Mouse (Mus musculus) MEL (cell line): ENCODE data around the gene Kin. TPM values are rescaled to one million over a fixed set of nuclear protein-coding genes. Genes with fewer than 3 reads are reported as not detected.

Experiments
- DNase-seq: peaks from one replicate; pipeline ENCODE4 v3.0.0; 2011; ENCODE audit warnings: low read depth, low spot score
- H3K27ac ChIP-seq: 2 replicates; pipeline ENCODE4 v1.5.1; 2012; ENCODE audit warnings: low read depth, mild to moderate bottlenecking, control low read depth, low read length, moderate library complexity; ENCODE audit not compliant: control insufficient read depth
- H3K27me3 ChIP-seq, 2 experiments: fragments of 150-350 bp in 1 of 2; sonication (generic) in 1 of 2; 2 replicates each; pipeline ENCODE4 v1.6.1; 2012; ENCODE audit warnings: low read length in 2 of 2, mild to moderate bottlenecking in 2 of 2, improper control_type of control experiment in 1 of 2, moderate library complexity in 1 of 2; ENCODE audit not compliant: insufficient read depth in 2 of 2, control insufficient read depth in 1 of 2
- H3K36me3 ChIP-seq, 2 experiments: 2 replicates each; pipeline ENCODE4 v1.6.1; 2012 to 2014; ENCODE audit warnings: low read length in 2 of 2, improper control_type of control experiment in 1 of 2, inconsistent platforms in 1 of 2, mild to moderate bottlenecking in 1 of 2; ENCODE audit not compliant: insufficient read depth in 2 of 2, control insufficient read depth in 1 of 2
- H3K4me1 ChIP-seq, 2 experiments: fragments of 150-350 bp in 1 of 2; sonication (generic) in 1 of 2; 2 replicates each; pipeline ENCODE4 v1.6.1; 2012; ENCODE audit warnings: low read length in 2 of 2, improper control_type of control experiment in 1 of 2, mild to moderate bottlenecking in 1 of 2; ENCODE audit not compliant: insufficient read depth in 2 of 2, control insufficient read depth in 1 of 2
- H3K4me3 ChIP-seq, 2 experiments: fragments of 150-350 bp in 1 of 2; sonication (generic) in 1 of 2; 2 replicates each; pipeline ENCODE4 v1.5.1; 2012; ENCODE audit warnings: low read depth in 2 of 2, low read length in 2 of 2, mild to moderate bottlenecking in 2 of 2, moderate library complexity in 2 of 2, control low read depth in 1 of 2, improper control_type of control experiment in 1 of 2; ENCODE audit not compliant: control insufficient read depth in 1 of 2, insufficient read depth in 1 of 2
- H3K79me2 ChIP-seq: 2 replicates; pipeline ENCODE4 v1.6.1; 2012; ENCODE audit warnings: mild to moderate bottlenecking, low read length, moderate library complexity; ENCODE audit not compliant: control insufficient read depth, poor library complexity, insufficient read depth
- H3K9ac ChIP-seq: 2 replicates; pipeline ENCODE4 v1.6.1; 2012; ENCODE audit warnings: low read depth, mild to moderate bottlenecking, control low read depth, low read length, moderate library complexity; ENCODE audit not compliant: control insufficient read depth, poor library complexity, severe bottlenecking
- H3K9me3 ChIP-seq: fragments of 150-350 bp; sonication (generic); replicated peaks from 2 replicates; pipeline ENCODE4 v1.6.1; 2012; ENCODE audit warnings: mild to moderate bottlenecking, low read length, improper control_type of control experiment, moderate library complexity; ENCODE audit not compliant: insufficient read depth
- CHD2 ChIP-seq: IDR thresholded peaks from 2 replicates; pipeline ENCODE4 v1.6.1; 2011; ENCODE audit warnings: low read length, improper control_type of control experiment
- CTCF ChIP-seq, 3 experiments: IDR thresholded peaks in 2 of 3; conservative IDR thresholded peaks in 1 of 3; 2 replicates each; pipeline ENCODE4 v1.5.1; 2011 to 2012; ENCODE audit warnings: low read length in 3 of 3, low read depth in 2 of 3, mild to moderate bottlenecking in 2 of 3, improper control_type of control experiment in 1 of 3, inconsistent platforms in 1 of 3, mixed read lengths in 1 of 3, moderate library complexity in 1 of 3; ENCODE audit not compliant: control insufficient read depth in 1 of 3, insufficient read depth in 1 of 3, poor library complexity in 1 of 3, severe bottlenecking in 1 of 3
- E2F4 ChIP-seq: IDR thresholded peaks from 2 replicates; pipeline ENCODE4 v1.6.1; 2011; ENCODE audit warnings: low read depth, low read length, improper control_type of control experiment, borderline replicate concordance
- ELF1 ChIP-seq: IDR thresholded peaks from 2 replicates; pipeline ENCODE4 v1.6.1; 2014; ENCODE audit warnings: low read depth, mild to moderate bottlenecking, inconsistent platforms, low read length, improper control_type of control experiment, moderate library complexity
- EP300 ChIP-seq, 2 experiments: IDR thresholded peaks; 2 replicates each; pipeline ENCODE4 v1.6.1; 2011; ENCODE audit warnings: improper control_type of control experiment in 2 of 2, low read length in 2 of 2, low read depth in 1 of 2, mild to moderate bottlenecking in 1 of 2
- ETS1 ChIP-seq: IDR thresholded peaks from 2 replicates; pipeline ENCODE4 v1.6.1; 2012; ENCODE audit warnings: low read depth, mild to moderate bottlenecking, inconsistent platforms, low read length, improper control_type of control experiment, moderate library complexity
- GABPA ChIP-seq: IDR thresholded peaks from 2 replicates; pipeline ENCODE4 v1.6.1; 2012; ENCODE audit warnings: low read depth, mild to moderate bottlenecking, inconsistent platforms, low read length, improper control_type of control experiment, moderate library complexity
- HCFC1 ChIP-seq: IDR thresholded peaks from 2 replicates; pipeline ENCODE4 v1.6.1; 2012; ENCODE audit warnings: low read depth, mild to moderate bottlenecking, inconsistent platforms, low read length, improper control_type of control experiment, moderate library complexity
- JUND ChIP-seq: IDR thresholded peaks from 2 replicates; pipeline ENCODE4 v1.6.1; 2011; ENCODE audit warnings: low read depth, mild to moderate bottlenecking, improper control_type of control experiment, low read length
- KAT2A ChIP-seq: conservative IDR thresholded peaks from 2 replicates; pipeline ENCODE4 v1.6.1; 2012; ENCODE audit warnings: low read depth, low read length, improper control_type of control experiment, inconsistent platforms
- MAFK ChIP-seq: IDR thresholded peaks from 2 replicates; pipeline ENCODE4 v1.6.1; 2011; ENCODE audit warnings: low read depth, mild to moderate bottlenecking, low read length, improper control_type of control experiment, borderline replicate concordance
- MAX ChIP-seq: IDR thresholded peaks from 2 replicates; pipeline ENCODE4 v1.6.1; 2011; ENCODE audit warnings: low read length, improper control_type of control experiment
- MEF2A ChIP-seq: IDR thresholded peaks from 2 replicates; pipeline ENCODE4 v1.6.1; 2014; ENCODE audit warnings: low read depth, mild to moderate bottlenecking, inconsistent platforms, low read length, improper control_type of control experiment; ENCODE audit not compliant: poor library complexity, insufficient replicate concordance, severe bottlenecking; ENCODE audit errors: extremely low read depth
- MXI1 ChIP-seq: IDR thresholded peaks from 2 replicates; pipeline ENCODE4 v1.6.1; 2011; ENCODE audit warnings: mild to moderate bottlenecking, low read depth, low read length, improper control_type of control experiment
- MYB ChIP-seq: IDR thresholded peaks from 2 replicates; pipeline ENCODE4 v1.6.1; 2011; ENCODE audit warnings: mild to moderate bottlenecking, low read depth, low read length, improper control_type of control experiment
- MYC ChIP-seq: IDR thresholded peaks from 2 replicates; pipeline ENCODE4 v1.6.1; 2011; ENCODE audit warnings: low read depth, mild to moderate bottlenecking, low read length, improper control_type of control experiment, moderate library complexity
- NELFE ChIP-seq: IDR thresholded peaks from 2 replicates; pipeline ENCODE4 v1.6.1; 2011; ENCODE audit warnings: low read depth, low read length, improper control_type of control experiment
- NRF1 ChIP-seq: IDR thresholded peaks from 2 replicates; pipeline ENCODE4 v1.6.1; 2014; ENCODE audit warnings: low read depth, mild to moderate bottlenecking, inconsistent platforms, low read length, improper control_type of control experiment, moderate library complexity; ENCODE audit not compliant: poor library complexity, insufficient read depth, severe bottlenecking
- POLR2A ChIP-seq, 2 experiments: IDR thresholded peaks; 2 replicates each; pipeline ENCODE4 v1.6.1; 2011 to 2012; ENCODE audit warnings: low read length in 2 of 2, mild to moderate bottlenecking in 2 of 2, control low read depth in 1 of 2, improper control_type of control experiment in 1 of 2, low read depth in 1 of 2, moderate library complexity in 1 of 2; ENCODE audit not compliant: control insufficient read depth in 1 of 2, insufficient read depth in 1 of 2, poor library complexity in 1 of 2
- POLR2AphosphoS2 ChIP-seq: IDR thresholded peaks from 2 replicates; pipeline ENCODE4 v1.6.1; 2011; ENCODE audit warnings: low read length, improper control_type of control experiment
- POLR2AphosphoS5 ChIP-seq: IDR thresholded peaks from 2 replicates; pipeline ENCODE4 v1.6.1; 2012; ENCODE audit warnings: low read depth, borderline replicate concordance, mild to moderate bottlenecking, inconsistent platforms, low read length, moderate library complexity, mixed read lengths
- RAD21 ChIP-seq: IDR thresholded peaks from 2 replicates; pipeline ENCODE4 v1.6.1; 2011; ENCODE audit warnings: mild to moderate bottlenecking, low read depth, low read length, improper control_type of control experiment
- RCOR1 ChIP-seq: IDR thresholded peaks from 2 replicates; pipeline ENCODE4 v1.6.1; 2012; ENCODE audit warnings: low read depth, mild to moderate bottlenecking, inconsistent platforms, low read length, improper control_type of control experiment
- SIN3A ChIP-seq: IDR thresholded peaks from 2 replicates; pipeline ENCODE4 v1.6.1; 2012; ENCODE audit warnings: low read length, improper control_type of control experiment, inconsistent platforms
- SMC3 ChIP-seq: IDR thresholded peaks from 2 replicates; pipeline ENCODE4 v1.6.1; 2011; ENCODE audit warnings: low read depth, low read length, improper control_type of control experiment
- TAL1 ChIP-seq: IDR thresholded peaks from 2 replicates; pipeline ENCODE4 v1.6.1; 2012; ENCODE audit warnings: mild to moderate bottlenecking, inconsistent platforms, low read length, moderate library complexity, mixed read lengths
- TBP ChIP-seq: IDR thresholded peaks from 2 replicates; pipeline ENCODE4 v1.8.0; 2011; ENCODE audit warnings: low read depth, low read length, improper control_type of control experiment
- TCF12 ChIP-seq: IDR thresholded peaks from 2 replicates; pipeline ENCODE4 v1.6.1; 2014; ENCODE audit warnings: low read depth, mild to moderate bottlenecking, inconsistent platforms, low read length, improper control_type of control experiment, moderate library complexity
- UBTF ChIP-seq: IDR thresholded peaks from 2 replicates; pipeline ENCODE4 v1.6.1; 2012; ENCODE audit warnings: low read depth, mild to moderate bottlenecking, inconsistent platforms, low read length, improper control_type of control experiment, moderate library complexity, borderline replicate concordance; ENCODE audit not compliant: insufficient read depth
- USF1 ChIP-seq: IDR thresholded peaks from 2 replicates; pipeline ENCODE4 v1.6.1; 2014; ENCODE audit warnings: low read depth, mild to moderate bottlenecking, inconsistent platforms, low read length, improper control_type of control experiment, moderate library complexity
- USF2 ChIP-seq, 2 experiments: IDR thresholded peaks; 2 replicates each; pipeline ENCODE4 v1.6.1; 2011 to 2012; ENCODE audit warnings: improper control_type of control experiment in 2 of 2, low read length in 2 of 2, borderline replicate concordance in 1 of 2, inconsistent platforms in 1 of 2, low read depth in 1 of 2, mild to moderate bottlenecking in 1 of 2; ENCODE audit not compliant: insufficient read depth in 1 of 2
- ZC3H11A ChIP-seq: IDR thresholded peaks from 2 replicates; pipeline ENCODE4 v1.6.1; 2012; ENCODE audit warnings: low read depth, mild to moderate bottlenecking, inconsistent platforms, low read length, improper control_type of control experiment
- ZKSCAN1 ChIP-seq: IDR thresholded peaks from 2 replicates; pipeline ENCODE4 v1.6.1; 2012; ENCODE audit warnings: low read depth, mild to moderate bottlenecking, inconsistent platforms, low read length, improper control_type of control experiment, moderate library complexity
- ZMIZ1 ChIP-seq: IDR thresholded peaks from 2 replicates; pipeline ENCODE4 v1.6.1; 2012; ENCODE audit warnings: low read depth, mild to moderate bottlenecking, inconsistent platforms, low read length, improper control_type of control experiment, moderate library complexity
- ZNF384 ChIP-seq: IDR thresholded peaks from 2 replicates; pipeline ENCODE4 v1.6.1; 2012; ENCODE audit warnings: low read depth, mild to moderate bottlenecking, inconsistent platforms, low read length, improper control_type of control experiment
- polyA plus RNA-seq, 2 experiments: library from polyadenylated mRNA; stranded (reverse) in 1 of 2; unstranded in 1 of 2; fragments of >175 nt in 1 of 2; fragments of >200 nt in 1 of 2; gene quantifications; 2 replicates each; pipeline versions ENCODE4 v1.2.1 to v1.2.4; 2012; ENCODE audit warnings: low replicate concordance in 2 of 2, low read depth in 1 of 2; ENCODE audit not compliant: insufficient read length in 2 of 2, insufficient read depth in 1 of 2, missing spikeins in 1 of 2
- total RNA-seq: library from RNA; depleted of rRNA; stranded (reverse); fragments of 300-350 nt; gene quantifications from 2 replicates; pipeline ENCODE4 v1.2.3, GENCODE M21; 2012; rRNA removed

Kin gene
- total RNA-seq: 23.4 and 25.7 TPM in 2 replicates
- polyA plus RNA-seq: 10 to 100 TPM in 1 of 2 experiments, not detected in 1; 33.5 TPM

GRCm38 (mm10) chr2:10080310-10081010 is at the start of gene Kin, which contains the start of gene Atp5c1:
Kin (plus strand) TSS chr2:10080593.
Atp5c1 (minus strand) TSS chr2:10080510.
- Histone ChIP-seq H3K36me3 (peaks cover 3 to 34% of the 10 kb centered on the region in 2 experiments), H3K27me3 (no peaks in the 10 kb centered on the region), H3K27ac (peak within 1 kb of the TSS; percentile 79), H3K9me3 (no peaks in the 10 kb centered on the region), H3K9ac (peak within 1 kb of the TSS; percentile 98), H3K79me2 (peaks cover 80% of the 10 kb centered on the region), H3K4me3 (peak within 1 kb of the TSS; percentile 97 to 98), H3K4me1 (peaks cover 6 to 26% of the 10 kb centered on the region in 2 experiments; a peak in 3 of 4 replicates)
- peak; percentile 98 for DNase-seq
- TF ChIP-seq SMC3 (no peak), JUND (no peak), CHD2 (peak; percentile 92), ZMIZ1 (peak; percentile 96), POLR2AphosphoS5 (peak; percentile 80; the same call in 1 of the 2 replicates), UBTF (no peak), TAL1 (no peak), E2F4 (0 out of 2 replicates have a peak, but pooled peaks have one; percentile 25), KAT2A (no peak; the same call in none of the 2 replicates), ZKSCAN1 (no peak), NRF1 (peak; percentile 98), MAFK (no peak), ZNF384 (no peak), POLR2AphosphoS2 (peak; percentile 94), ELF1 (peak; percentile 83), MEF2A (no peak), GABPA (no peak), EP300 (IDR thresholded peaks at IDR 0.05; ENCODE audit: low read depth in 1 of 2, low read length in 2 of 2) (peak in 1 of 2 experiments; percentile 24; a peak in 2 of 4 replicates), RAD21 (no peak), MYC (peak; percentile 81), USF2 (IDR thresholded peaks at IDR 0.05; ENCODE audit: borderline replicate concordance in 1 of 2, insufficient read depth in 1 of 2, low read depth in 1 of 2, low read length in 2 of 2) (no peak), HCFC1 (peak; percentile 87), MYB (no peak), CTCF (IDR thresholded peaks at IDR 0.05 in 2 of 3, conservative IDR thresholded peaks at IDR 0.05 in 1 of 3; ENCODE audit: control insufficient read depth in 1 of 3, insufficient read depth in 1 of 3, low read depth in 2 of 3, low read length in 3 of 3, poor library complexity in 1 of 3, severe bottlenecking in 1 of 3) (no peak), SIN3A (peak; percentile 88), ZC3H11A (no peak), RCOR1 (no peak), MAX (peak; percentile 79), NELFE (peak; percentile 97), USF1 (peak; percentile 33; the same call in 1 of the 2 replicates), POLR2A (IDR thresholded peaks at IDR 0.05; ENCODE audit: control insufficient read depth in 1 of 2, insufficient read depth in 1 of 2, low read depth in 1 of 2, low read length in 2 of 2, poor library complexity in 1 of 2) (peak; percentile 93 to 97), TCF12 (peak; percentile 72), TBP (peak; percentile 75), ETS1 (peak; percentile 33; the same call in 1 of the 2 replicates), MXI1 (peak; percentile 71)
